Mouse (Mus musculus) intestine, embryonic 16.5 days (tissue): ENCODE data around the gene Zc3h12c. TPM values are rescaled to one million over a fixed set of nuclear protein-coding genes. Genes with fewer than 3 reads are reported as not detected.
"Not testable (repeated sequence)": the region's sequence is repeated elsewhere in the genome, so short reads cannot be mapped to it uniquely, and the experiment has no call there.

Experiments
- ATAC-seq: fragments of 200-750 bp; cut with Nextera tagmentation; 2 replicates; pipeline ENCODE4 v1.8.0; 2017; ENCODE audit warnings: moderate TSS enrichment, moderate library complexity
- H3K27ac ChIP-seq: fragments of 300-500 bp; sonication (generic); 2 replicates; pipeline ENCODE4 v1.5.1; 2014; ENCODE audit warnings: mild to moderate bottlenecking, low read length
- H3K27me3 ChIP-seq: fragments of 300-500 bp; sonication (generic); replicated peaks from 2 replicates; pipeline ENCODE4 v1.6.1; 2014; ENCODE audit warnings: low read length, control low read depth, mixed read lengths; ENCODE audit not compliant: control insufficient read depth, insufficient read depth
- H3K36me3 ChIP-seq: fragments of 300-500 bp; sonication (generic); 2 replicates; pipeline ENCODE4 v1.6.1; 2014; ENCODE audit warnings: low read length, control low read depth; ENCODE audit not compliant: control insufficient read depth, insufficient read depth
- H3K4me1 ChIP-seq: fragments of 300-500 bp; sonication (generic); 2 replicates; pipeline ENCODE4 v1.6.1; 2014; ENCODE audit warnings: low read length, control low read depth, mixed read lengths; ENCODE audit not compliant: control insufficient read depth, insufficient read depth
- H3K4me2 ChIP-seq: fragments of 300-500 bp; sonication (generic); 2 replicates; pipeline ENCODE4 v1.6.1; 2014; ENCODE audit warnings: low read depth, low read length, control low read depth
- H3K4me3 ChIP-seq: fragments of 300-500 bp; sonication (generic); 2 replicates; pipeline ENCODE4 v1.5.1; 2014; ENCODE audit warnings: mild to moderate bottlenecking, low read length
- H3K9ac ChIP-seq: fragments of 300-500 bp; sonication (generic); 2 replicates; pipeline ENCODE4 v1.6.1; 2014; ENCODE audit warnings: low read depth, low read length
- H3K9me3 ChIP-seq: fragments of 300-500 bp; sonication (generic); 2 replicates; pipeline ENCODE4 v1.6.1; 2016; ENCODE audit warnings: low read length, control low read depth; ENCODE audit not compliant: control insufficient read depth
- WGBS: fragments of 180-500 bp; shearing (Covaris S2); extraction: QIAGEN DNeasy Blood & Tissue Kit; methylation state at CpG from one replicate; pipeline ENCODE4 v1.1.7; 2014; 5-methylcytosine and 5-hydroxymethylcytosine counted together
- microRNA-seq: library from miRNA; unstranded; fragments of <30 nt; microRNA quantifications from one replicate; pipeline ENCODE4, GENCODE M21; 2016
- polyA plus RNA-seq: library from polyadenylated mRNA; unstranded; fragments of >200 nt; fragmentation: Nextera tagmentation; extraction: Ambion mirVana; gene quantifications from 2 replicates; pipeline ENCODE4 v1.2.1, GENCODE M21; 2015

Zc3h12c gene
- polyA plus RNA-seq, 1 experiment from 2014 or later, result 1.2 TPM

DNA sequence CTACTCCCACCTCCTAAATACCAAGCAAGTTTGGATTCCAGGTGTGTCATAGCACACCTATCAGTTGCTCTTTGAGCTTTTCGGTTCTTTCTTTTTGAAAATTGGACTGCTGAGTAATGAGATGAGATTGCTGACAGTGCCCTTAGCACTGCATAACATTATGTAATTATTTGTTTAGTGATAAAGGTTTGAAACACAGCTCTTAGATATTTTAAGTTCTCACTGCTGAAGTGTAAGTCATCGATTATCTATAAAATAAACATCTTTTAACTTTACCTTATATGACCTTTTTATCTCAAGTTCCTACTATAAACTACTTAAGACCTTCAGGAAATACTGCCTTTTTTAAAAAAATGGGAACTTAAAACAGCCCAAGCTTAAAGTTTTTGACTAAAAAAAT is 86.4 kb downstream of the Zc3h12c start:
- ATAC-seq, result no peak
- Histone ChIP-seq H3K36me3 (peaks cover 3% of the 10 kb centered on the region), H3K27me3 (no peaks in the 10 kb centered on the region), H3K4me3 (no peak overlapping the region), H3K4me2 (no peak overlapping the region), H3K4me1 (no peaks in the 10 kb centered on the region), H3K27ac (no peak overlapping the region), H3K9ac (no peak overlapping the region), H3K9me3 (no peaks in the 10 kb centered on the region)
- WGBS, result 51% methylated on average over 2 of the region's 2 CpGs

DNA sequence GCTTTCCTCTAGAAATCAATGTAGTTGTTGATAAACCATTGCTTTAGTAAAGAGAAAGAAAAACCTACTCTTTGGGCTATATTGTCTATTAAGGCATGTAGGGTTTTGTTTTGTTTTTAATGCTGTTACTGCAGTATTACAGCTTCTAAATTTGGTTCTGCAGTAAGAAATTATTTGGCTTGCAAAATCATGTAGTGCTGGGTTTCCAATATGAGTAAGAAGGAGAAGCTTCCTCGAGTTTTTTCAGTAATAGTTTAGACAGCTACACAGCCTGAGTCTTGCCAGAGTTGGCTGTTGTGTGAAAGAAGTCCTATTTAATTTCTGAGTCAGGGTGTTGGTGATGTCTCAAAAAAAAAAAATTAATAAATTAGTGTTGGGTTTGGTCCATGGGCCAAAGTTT is 90.7 kb downstream of the Zc3h12c start:
- Histone ChIP-seq H3K27ac (no peak overlapping the region), H3K27me3 (no peaks in the 10 kb centered on the region), H3K4me3 (no peak overlapping the region), H3K36me3 (no peaks in the 10 kb centered on the region), H3K9ac (no peak overlapping the region), H3K4me1 (no peaks in the 10 kb centered on the region), H3K9me3 (no peaks in the 10 kb centered on the region), H3K4me2 (no peak overlapping the region)
- WGBS, result 80% methylated on average over 1 of the region's 1 CpGs
- ATAC-seq, result no peak

DNA sequence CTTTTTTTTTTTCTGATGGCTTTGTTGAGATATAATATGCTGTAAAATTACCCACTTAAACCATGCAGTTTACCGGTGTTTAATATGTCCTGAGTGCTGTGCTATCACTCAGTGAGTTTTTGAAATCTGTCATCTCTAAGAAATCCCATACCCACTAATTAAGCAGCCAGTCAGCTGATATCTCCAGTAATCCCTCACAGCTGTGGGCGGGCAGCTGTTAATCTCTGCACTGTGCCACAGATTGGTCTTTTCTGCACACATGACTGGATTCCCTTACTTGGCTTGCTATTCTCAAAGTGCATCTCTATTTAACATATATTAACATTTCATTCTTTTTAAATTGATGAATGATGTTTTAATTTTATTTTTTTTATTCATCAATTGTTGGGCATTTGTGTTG is 92.3 kb downstream of the Zc3h12c start:
- H3K36me3 ChIP-seq, result no peaks in the 10 kb centered on the region
- 84% methylated on average over 2 of the region's 2 CpGs for WGBS

DNA sequence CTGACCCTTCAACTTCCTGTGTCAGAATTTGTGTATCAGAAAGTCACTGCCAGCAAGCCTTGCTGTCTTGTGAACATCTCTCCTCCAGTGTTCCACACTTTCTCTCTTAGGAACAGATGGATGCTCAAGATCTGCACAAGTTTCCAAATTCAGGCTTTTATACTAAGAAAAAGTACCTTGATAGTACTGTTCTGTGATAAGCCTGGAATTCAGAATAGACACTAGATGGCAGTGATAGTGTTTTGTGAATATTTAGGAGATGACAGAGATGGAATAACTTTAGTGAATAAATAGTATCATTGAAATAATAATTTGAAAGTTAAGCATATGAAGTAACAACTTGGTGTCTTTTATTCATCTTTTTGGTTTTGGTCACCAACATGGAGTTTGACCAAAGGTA is 96.2 kb downstream of the Zc3h12c start:
- no peak for ATAC-seq
- H3K27ac ChIP-seq, result no peak overlapping the region
- no peaks in the 10 kb centered on the region for H3K27me3 ChIP-seq
- H3K4me2 ChIP-seq, result no peak overlapping the region
- H3K36me3 ChIP-seq, result no peaks in the 10 kb centered on the region
- no peak overlapping the region for H3K4me3 ChIP-seq
- no peak overlapping the region for H3K9ac ChIP-seq
- no peaks in the 10 kb centered on the region for H3K9me3 ChIP-seq
- no peaks in the 10 kb centered on the region for H3K4me1 ChIP-seq

More for the DNA sequence above, 92.3 kb downstream of the Zc3h12c start:
- Histone ChIP-seq H3K9me3 (no peaks in the 10 kb centered on the region), H3K27ac (no peak overlapping the region), H3K4me3 (no peak overlapping the region), H3K9ac (no peak overlapping the region), H3K4me1 (no peaks in the 10 kb centered on the region), H3K27me3 (no peaks in the 10 kb centered on the region), H3K4me2 (no peak overlapping the region)
- ATAC-seq, result no peak

DNA sequence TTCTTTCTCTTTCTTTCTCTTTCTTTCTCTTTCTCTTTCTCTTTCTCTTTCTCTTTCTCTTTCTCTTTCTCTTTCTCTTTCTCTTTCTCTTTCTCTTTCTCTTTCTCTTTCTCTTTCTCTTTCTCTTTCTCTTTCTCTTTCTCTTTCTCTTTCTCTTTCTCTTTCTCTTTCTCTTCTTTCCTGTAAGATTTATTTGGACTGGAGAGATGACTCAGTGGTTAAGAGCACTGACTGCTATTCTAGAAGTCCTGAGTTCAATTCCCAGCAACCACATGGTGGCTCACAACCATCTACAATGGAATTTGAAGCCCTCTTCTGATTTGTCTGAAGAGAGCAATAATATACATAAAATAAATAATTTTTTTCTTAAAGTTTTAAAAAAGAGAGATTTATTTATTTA is 97.0 kb downstream of the Zc3h12c start:
- ATAC-seq, H3K4me2 ChIP-seq, H3K36me3 ChIP-seq, H3K9me3 ChIP-seq, H3K4me1 ChIP-seq, H3K27ac ChIP-seq, H3K9ac ChIP-seq, H3K4me3 ChIP-seq, H3K27me3 ChIP-seq: not testable (repeated sequence)

DNA sequence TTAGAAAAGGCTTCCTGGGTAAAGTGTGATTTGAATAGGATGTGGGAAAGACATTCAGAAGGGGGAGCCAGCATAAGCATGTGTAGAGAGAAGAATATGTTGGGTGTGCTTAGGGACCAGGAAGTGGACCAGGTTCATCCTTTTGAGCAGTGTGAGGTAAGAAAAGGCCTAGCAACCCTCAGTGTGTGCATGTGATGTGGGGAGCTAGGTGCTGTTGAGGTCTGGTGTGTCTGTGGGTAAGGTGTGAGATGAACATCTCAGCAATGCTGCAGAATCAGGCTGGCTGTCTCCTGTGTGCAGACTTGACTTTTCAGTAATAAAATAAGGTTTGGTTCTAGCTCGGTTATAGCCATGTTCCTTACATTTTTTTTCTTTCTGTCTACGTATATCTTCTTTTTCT is 98.3 kb downstream of the Zc3h12c start:
- H3K4me1 ChIP-seq, result no peaks in the 10 kb centered on the region
- H3K36me3 ChIP-seq, result 0 out of 2 replicates have a peak, but pooled peaks cover 2% of the 10 kb centered on the region
- no peak overlapping the region for H3K9ac ChIP-seq
- H3K27ac ChIP-seq, result no peak overlapping the region
- H3K4me2 ChIP-seq, result no peak overlapping the region
- H3K9me3 ChIP-seq, result no peaks in the 10 kb centered on the region
- no peak for ATAC-seq
- no peak overlapping the region for H3K4me3 ChIP-seq
- 88% methylated on average over 2 of the region's 2 CpGs for whole genome bisulfite sequencing
- H3K27me3 ChIP-seq, result no peaks in the 10 kb centered on the region

Small RNAs within 50 kb of the gene (microRNA-seq; reads per million reads assigned to microRNA genes)
- not detected for gene Gm27686
- not detected for gene Mir6244

Other genes with a start within 250 kb of the Zc3h12c start
- 81.3 and 85.7 TPM in 2 replicates for gene Fdx1, start 205.0 kb downstream of the Zc3h12c start, polyA plus RNA-seq
- 43.4 and 52.8 TPM in 2 replicates for gene Rdx, start 121.4 kb downstream of the Zc3h12c start, polyA plus RNA-seq